8 mouse cellular contexts compared by ENCODE assay signal in the genomic region with DNA sequence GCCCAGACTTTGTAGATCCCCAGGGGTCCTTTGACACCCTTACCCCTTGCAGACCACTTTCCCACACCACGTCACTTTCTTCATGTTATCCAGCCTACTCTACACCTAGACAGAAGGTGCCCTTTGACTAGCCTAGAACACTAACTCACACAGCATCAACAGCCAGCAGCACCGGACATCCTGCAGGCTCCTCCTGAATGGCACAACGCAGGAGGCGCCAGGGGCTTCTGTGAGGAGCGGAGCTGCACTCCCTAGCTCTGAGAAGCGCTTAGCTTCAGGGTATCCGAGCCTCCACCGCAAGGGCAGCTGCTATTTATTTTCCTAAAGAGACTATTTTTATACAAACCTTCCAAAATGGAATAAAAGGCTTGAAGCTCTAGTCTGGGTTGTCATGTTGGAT. TPM values are rescaled to one million over a fixed set of nuclear protein-coding genes. Genes with fewer than 3 reads are reported as not detected.
DNase-seq lines count a peak whose midpoint lies in the region; ATAC-seq and TF ChIP-seq lines count a peak whose summit lies in the region.

No protein-coding gene starts in this region.

- no peaks in the 10 kb centered on the region for H3K9me3 ChIP-seq in forebrain, embryonic 10.5 days
- no peaks in the 10 kb centered on the region for H3K9me3 ChIP-seq in limb, embryonic 11.5 days (ENCODE audit: control insufficient read depth, low read length)

- peaks cover 11% of the 10 kb centered on the region; the same call in 1 of the 2 replicates for H3K79me2 ChIP-seq in liver, adult 2 months (ENCODE audit: control insufficient read depth, insufficient read depth, low read length)

- WGBS in liver, adult 2 months: 53% methylated on average over 8 of the region's 8 CpGs
- 72% methylated on average over 8 of the region's 8 CpGs for WGBS in forebrain, embryonic 10.5 days
- WGBS in limb, embryonic 11.5 days: 69% methylated on average over 8 of the region's 8 CpGs
- 18% methylated on average over 8 of the region's 8 CpGs for WGBS in olfactory bulb, adult 2 months

- peaks cover 7% of the 10 kb centered on the region for H3K4me1 ChIP-seq in liver, adult 2 months (ENCODE audit: control insufficient read depth, insufficient read depth, low read length)
- peaks cover 44% of the 10 kb centered on the region for H3K4me1 ChIP-seq in forebrain, embryonic 10.5 days
- H3K4me1 ChIP-seq in limb, embryonic 11.5 days (ENCODE audit: control insufficient read depth, insufficient read depth, low read length): peaks cover 13% of the 10 kb centered on the region
- peaks cover 30% of the 10 kb centered on the region for H3K4me1 ChIP-seq in olfactory bulb, adult 2 months (ENCODE audit: control insufficient read depth, insufficient read depth, low read length)

- H3K27ac ChIP-seq in liver, adult 2 months (replicated peaks; ENCODE audit: insufficient read depth, low read depth, low read length): peak overlapping the region; percentile 26; the same call in 1 of the 2 replicates
- peak overlapping the region; percentile 88; the same call in 1 of the 2 replicates for H3K27ac ChIP-seq in forebrain, embryonic 10.5 days
- no peak overlapping the region for H3K27ac ChIP-seq in limb, embryonic 11.5 days (replicated peaks; ENCODE audit: low read depth, low read length)
- H3K27ac ChIP-seq in olfactory bulb, adult 2 months (ENCODE audit: insufficient read depth, low read depth, low read length): no peak overlapping the region

- no peak for TF ChIP-seq CTCF in liver, adult 2 months (IDR thresholded peaks at IDR 0.05; ENCODE audit: low read depth, low read length)
- no peak for TF ChIP-seq CTCF in olfactory bulb, adult 2 months (IDR thresholded peaks at IDR 0.05; ENCODE audit: insufficient read depth, low read depth, low read length)

- DNase-seq in liver, adult 2 months (ENCODE audit: extremely low read depth, low read depth, low spot score): no peak
- no peak for DNase-seq in liver
- DNase-seq in forebrain, embryonic 10.5 days (ENCODE audit: extremely low spot score, low spot score): no peak
- no peak for DNase-seq in limb, embryonic 11.5 days (ENCODE audit: low spot score)
- DNase-seq in yolk sac, embryonic 10.5 days (ENCODE audit: low spot score): no peak
- DNase-seq in layer of hippocampus, postnatal 25 days (ENCODE audit: extremely low spot score in 1 of 2, low spot score in 1 of 2): no peak
- DNase-seq in B cell, adult 2 months: no peak

- H3K36me3 ChIP-seq in liver, adult 2 months (ENCODE audit: control insufficient read depth, insufficient read depth, low read length): no peaks in the 10 kb centered on the region
- H3K36me3 ChIP-seq in forebrain, embryonic 10.5 days (replicated peaks): peaks cover 16% of the 10 kb centered on the region
- H3K36me3 ChIP-seq in limb, embryonic 11.5 days (ENCODE audit: control insufficient read depth, insufficient read depth, low read length): no peaks in the 10 kb centered on the region

- ATAC-seq in limb, embryonic 11.5 days (ENCODE audit: insufficient number of reproducible peaks, low FRiP score, low TSS enrichment, low read depth): no peak

- H3K4me3 ChIP-seq in liver, adult 2 months (ENCODE audit: insufficient read depth, low read depth, low read length): peak overlapping the region; percentile 2; the same call in 1 of the 2 replicates
- peak overlapping the region; percentile 87 for H3K4me3 ChIP-seq in forebrain, embryonic 10.5 days
- H3K4me3 ChIP-seq in limb, embryonic 11.5 days (ENCODE audit: low read depth, low read length): peak overlapping the region; percentile 45; the same call in 1 of the 2 replicates
- H3K4me3 ChIP-seq in olfactory bulb, adult 2 months (ENCODE audit: insufficient read depth, low read depth, low read length): peak overlapping the region; percentile 34

- H3K4me2 ChIP-seq in limb, embryonic 11.5 days (ENCODE audit: low read depth, severe bottlenecking): peak overlapping the region; percentile 98; the same call in 1 of the 2 replicates

- H3K9ac ChIP-seq in liver, adult 2 months (ENCODE audit: low read depth, low read length): no peak overlapping the region
- no peak overlapping the region for H3K9ac ChIP-seq in limb, embryonic 11.5 days (ENCODE audit: low read length)

- H3K27me3 ChIP-seq in liver, adult 2 months (ENCODE audit: control insufficient read depth, insufficient read depth, low read length): no peaks in the 10 kb centered on the region
- H3K27me3 ChIP-seq in forebrain, embryonic 10.5 days (ENCODE audit: poor library complexity, severe bottlenecking): peaks cover 34% of the 10 kb centered on the region
- no peaks in the 10 kb centered on the region for H3K27me3 ChIP-seq in limb, embryonic 11.5 days (ENCODE audit: control insufficient read depth, insufficient read depth, low read length)

- no peak for TF ChIP-seq POLR2A in liver, adult 2 months (IDR thresholded peaks at IDR 0.05; ENCODE audit: extremely low read depth, insufficient read depth, low read length)
- no peak for TF ChIP-seq POLR2A in olfactory bulb, adult 2 months (IDR thresholded peaks at IDR 0.05; ENCODE audit: insufficient read depth, low read depth, low read length)

RNA-seq across cellular contexts. Expression of a gene that starts 2.1 kb away (rescaled TPM):
- total RNA-seq in liver, adult 2 months (2014; rRNA removed): 2.7 and 3.3 TPM in 2 replicates
- 2.4 and 2.6 TPM in 2 replicates for polyA plus RNA-seq in liver, adult 2 months (2012; rRNA removed)
- 5.5 and 6.7 TPM in 2 replicates for polyA plus RNA-seq in forebrain, embryonic 10.5 days (2016; fragmentation: Nextera tagmentation; extraction: Ambion mirVana)
- polyA plus RNA-seq in limb, embryonic 11.5 days (2014; fragmentation: Nextera tagmentation; extraction: Ambion mirVana): 7.9 and 9.2 TPM in 2 replicates
- polyA plus RNA-seq in olfactory bulb, adult 2 months (2012; ENCODE audit: insufficient read depth, insufficient read length, low replicate concordance, missing spikeins): not detected in 2 replicates
- 10 to 100 TPM; 32.9 to 35.9 TPM for total RNA-seq in layer of hippocampus, postnatal 25 days (2021)

RNA-seq across cellular contexts. Expression of a gene that starts 4.8 kb away (rescaled TPM):
- 25.8 and 32.0 TPM in 2 replicates for total RNA-seq in liver, adult 2 months (2014; rRNA removed)
- 38.5 and 46.6 TPM in 2 replicates for polyA plus RNA-seq in liver, adult 2 months (2012; rRNA removed)
- 93.1 TPM in 2 replicates for polyA plus RNA-seq in forebrain, embryonic 10.5 days (2016; fragmentation: Nextera tagmentation; extraction: Ambion mirVana)
- polyA plus RNA-seq in limb, embryonic 11.5 days (2014; fragmentation: Nextera tagmentation; extraction: Ambion mirVana): 113 and 116 TPM in 2 replicates
- not detected in 2 replicates for polyA plus RNA-seq in olfactory bulb, adult 2 months (2012; ENCODE audit: insufficient read depth, insufficient read length, low replicate concordance, missing spikeins)
- 100 to 1,000 TPM in 1 of 2 experiments, 10 to 100 TPM in 1; 99.4 to 110 TPM for total RNA-seq in layer of hippocampus, postnatal 25 days (2021)

RNA-seq across cellular contexts. Expression of a gene that starts 8.2 kb away (rescaled TPM):
- total RNA-seq in liver, adult 2 months (2014; rRNA removed): not detected in 2 replicates
- not detected in 2 replicates for polyA plus RNA-seq in liver, adult 2 months (2012; rRNA removed)
- polyA plus RNA-seq in forebrain, embryonic 10.5 days (2016; fragmentation: Nextera tagmentation; extraction: Ambion mirVana): not detected in 2 replicates
- not detected in 2 replicates for polyA plus RNA-seq in limb, embryonic 11.5 days (2014; fragmentation: Nextera tagmentation; extraction: Ambion mirVana)
- polyA plus RNA-seq in olfactory bulb, adult 2 months (2012; ENCODE audit: insufficient read depth, insufficient read length, low replicate concordance, missing spikeins): not detected in 2 replicates
- total RNA-seq in layer of hippocampus, postnatal 25 days (2021): not detected

RNA-seq across cellular contexts. Expression of a gene that starts 12.7 kb away (rescaled TPM):
- 0.37 and 0.40 TPM in 2 replicates for total RNA-seq in liver, adult 2 months (2014; rRNA removed)
- polyA plus RNA-seq in liver, adult 2 months (2012; rRNA removed): 1.1 and 1.5 TPM in 2 replicates
- 1.1 and 1.4 TPM in 2 replicates for polyA plus RNA-seq in forebrain, embryonic 10.5 days (2016; fragmentation: Nextera tagmentation; extraction: Ambion mirVana)
- 0.72 and 1.0 TPM in 2 replicates for polyA plus RNA-seq in limb, embryonic 11.5 days (2014; fragmentation: Nextera tagmentation; extraction: Ambion mirVana)
- not detected in 2 replicates for polyA plus RNA-seq in olfactory bulb, adult 2 months (2012; ENCODE audit: insufficient read depth, insufficient read length, low replicate concordance, missing spikeins)
- not detected for total RNA-seq in layer of hippocampus, postnatal 25 days (2021)

RNA-seq across cellular contexts. Expression of a gene that starts 18.2 kb away (rescaled TPM):
- 4.0 and 4.3 TPM in 2 replicates for total RNA-seq in liver, adult 2 months (2014; rRNA removed)
- 7.7 and 8.5 TPM in 2 replicates for polyA plus RNA-seq in liver, adult 2 months (2012; rRNA removed)
- polyA plus RNA-seq in forebrain, embryonic 10.5 days (2016; fragmentation: Nextera tagmentation; extraction: Ambion mirVana): 46.9 and 50.9 TPM in 2 replicates
- polyA plus RNA-seq in limb, embryonic 11.5 days (2014; fragmentation: Nextera tagmentation; extraction: Ambion mirVana): 100 and 105 TPM in 2 replicates
- polyA plus RNA-seq in olfactory bulb, adult 2 months (2012; ENCODE audit: insufficient read depth, insufficient read length, low replicate concordance, missing spikeins): not detected in 2 replicates
- total RNA-seq in layer of hippocampus, postnatal 25 days (2021): 10 to 100 TPM; 11.0 to 11.6 TPM

Comparison
In these comparisons a context has a peak if more than half of its experiments do, and no peak if none do; other contexts are left out.
1. H3K27ac ChIP-seq: peak in liver, adult 2 months (single experiment) and forebrain, embryonic 10.5 days (single experiment); none in limb, embryonic 11.5 days (single experiment) and olfactory bulb, adult 2 months (single experiment).
2. H3K4me3 ChIP-seq: peak in every context shown above with its lines; median percentile 87 in forebrain, embryonic 10.5 days; 45 in limb, embryonic 11.5 days; 34 in olfactory bulb, adult 2 months; 2 in liver, adult 2 months.
3. RNA of a gene that starts 4.8 kb away (polyA plus RNA-seq): 113 to 116 TPM in limb, embryonic 11.5 days, 93.1 TPM in forebrain, embryonic 10.5 days and 38.5 to 46.6 TPM in liver, adult 2 months; not detected in olfactory bulb, adult 2 months; every median in the first group is over 10 times any median in the second.